Mouse (Mus musculus) lung, postnatal 0 days (tissue): ENCODE data around the gene Klk13.

Experiments used
- CTCF ChIP-seq: IDR thresholded peaks from 2 replicates; pipeline ENCODE4 v1.5.1; 2016; ENCODE audit warnings: antibody characterized with exemption, mild to moderate bottlenecking
- EP300 ChIP-seq: IDR thresholded peaks from 2 replicates; pipeline ENCODE4 v1.6.1; 2016; ENCODE audit warnings: antibody characterized with exemption, mild to moderate bottlenecking, control low read depth

GRCm38 (mm10) chr7:43710031-43710430 is 2.3 kb upstream of the Klk13 start:
- TF ChIP-seq CTCF, result no peak
- TF ChIP-seq EP300, result no peak
